Mouse (Mus musculus) spleen, adult 18-20 months (tissue): ENCODE results near the gene Rela.

Experiments
- DNase-seq, 2 experiments: peaks; one replicate each; pipeline ENCODE4 v3.0.0; 2022; ENCODE audit warnings: mixed read lengths in 2 of 2

Rela gene

DNA sequence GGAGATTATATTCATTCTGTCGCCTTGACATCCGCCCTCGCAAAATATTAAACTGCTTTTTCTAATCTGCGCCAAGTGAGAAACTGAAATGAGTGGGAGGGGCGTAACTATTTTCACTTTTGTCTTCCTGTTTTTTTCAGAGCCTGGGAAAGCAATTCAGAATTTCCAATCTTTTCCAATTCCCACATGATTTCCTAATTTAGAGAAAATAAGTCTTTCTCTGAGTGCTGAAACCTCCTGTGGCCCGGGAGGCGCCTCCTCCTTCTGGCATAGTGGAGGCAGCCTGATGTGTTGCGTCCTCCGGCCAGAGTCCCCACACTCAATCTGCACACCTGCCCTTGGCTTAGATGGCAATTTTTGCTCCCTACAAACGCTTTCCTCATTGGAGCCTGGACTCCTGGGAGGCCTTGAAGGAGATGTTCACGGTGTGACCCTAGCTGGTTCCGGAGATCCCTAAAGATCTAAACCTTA is 677 bp upstream of the Rela start:
- peak in 1 of 2 experiments; percentile 44 for DNase-seq

DNA sequence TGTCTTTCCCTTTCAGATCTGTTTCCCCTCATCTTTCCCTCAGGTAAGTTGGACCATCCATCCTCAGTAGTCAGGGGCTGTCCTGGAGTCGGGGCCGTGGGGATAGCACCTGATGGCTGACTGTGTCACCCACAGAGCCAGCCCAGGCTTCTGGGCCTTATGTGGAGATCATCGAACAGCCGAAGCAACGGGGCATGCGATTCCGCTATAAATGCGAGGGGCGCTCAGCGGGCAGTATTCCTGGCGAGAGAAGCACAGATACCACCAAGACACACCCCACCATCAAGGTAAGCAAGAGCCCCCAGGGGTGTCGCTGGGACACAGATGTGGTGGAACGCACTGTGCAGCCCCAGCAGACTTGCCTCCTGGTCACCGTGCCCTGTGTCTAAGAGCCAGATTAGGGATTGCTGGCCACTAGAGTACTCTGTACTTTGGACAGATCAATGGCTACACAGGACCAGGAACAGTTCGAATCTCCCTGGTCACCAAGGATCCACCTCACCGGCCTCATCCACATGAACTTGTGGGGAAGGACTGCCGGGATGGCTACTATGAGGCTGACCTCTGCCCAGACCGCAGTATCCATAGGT is 1.2 kb downstream of the Rela start:
- no peak for DNase-seq

DNA sequence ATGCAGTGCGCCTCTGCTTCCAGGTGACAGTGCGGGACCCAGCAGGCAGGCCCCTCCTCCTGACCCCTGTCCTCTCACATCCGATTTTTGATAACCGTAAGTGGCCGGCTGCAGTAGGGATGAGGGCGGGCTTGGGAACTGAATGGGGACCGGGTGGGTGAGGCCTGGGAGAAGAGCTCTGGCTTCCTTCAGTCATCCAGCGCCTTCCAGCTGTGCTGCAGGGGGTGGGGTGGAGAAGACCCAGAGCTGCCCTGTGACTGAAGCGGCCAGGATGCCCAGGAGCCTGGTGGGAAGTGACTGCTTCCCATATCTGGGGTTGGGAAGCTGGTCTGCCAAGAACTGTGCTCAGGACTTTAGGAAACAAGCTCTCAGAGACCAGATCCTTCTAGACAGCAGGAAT is 3.1 kb downstream of the Rela start:
- DNase-seq: no peak

DNA sequence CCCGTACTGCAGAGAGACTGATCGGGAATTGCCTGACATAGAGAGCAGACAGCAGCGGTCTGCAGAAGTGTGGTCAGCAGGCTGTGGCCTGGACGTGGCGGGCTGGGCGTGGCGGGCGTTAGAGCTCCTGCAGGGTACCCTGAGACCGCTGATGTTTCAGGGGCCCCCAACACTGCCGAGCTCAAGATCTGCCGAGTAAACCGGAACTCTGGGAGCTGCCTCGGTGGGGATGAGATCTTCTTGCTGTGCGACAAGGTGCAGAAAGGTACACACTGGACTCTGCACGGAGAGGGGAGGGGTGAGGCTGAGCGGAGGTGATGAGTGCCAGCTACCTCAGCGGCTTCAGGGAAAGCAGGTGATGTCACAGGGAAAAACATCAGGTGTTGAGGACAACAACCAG is 3.7 kb downstream of the Rela start:
- DNase-seq: no peak

DNA sequence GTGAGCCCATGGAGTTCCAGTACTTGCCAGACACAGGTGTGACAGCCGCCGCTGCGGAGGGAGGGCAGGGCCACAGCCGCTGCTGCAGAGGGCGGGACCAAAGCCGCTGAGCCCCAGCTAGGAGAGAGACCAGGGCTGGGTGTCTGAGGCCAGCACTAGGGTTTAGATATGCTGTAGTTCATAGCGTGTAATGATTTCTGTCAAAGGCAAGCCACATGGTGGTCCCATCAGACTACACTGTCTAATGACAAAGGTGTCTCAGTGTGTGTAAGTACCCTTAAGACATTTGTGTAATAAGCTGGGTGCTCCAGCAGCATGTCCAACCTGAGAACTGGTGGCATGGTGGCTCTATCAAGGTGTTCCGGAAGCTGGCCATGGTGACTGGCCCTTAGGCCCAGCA is 4.4 kb downstream of the Rela start:
- DNase-seq: no peak

DNA sequence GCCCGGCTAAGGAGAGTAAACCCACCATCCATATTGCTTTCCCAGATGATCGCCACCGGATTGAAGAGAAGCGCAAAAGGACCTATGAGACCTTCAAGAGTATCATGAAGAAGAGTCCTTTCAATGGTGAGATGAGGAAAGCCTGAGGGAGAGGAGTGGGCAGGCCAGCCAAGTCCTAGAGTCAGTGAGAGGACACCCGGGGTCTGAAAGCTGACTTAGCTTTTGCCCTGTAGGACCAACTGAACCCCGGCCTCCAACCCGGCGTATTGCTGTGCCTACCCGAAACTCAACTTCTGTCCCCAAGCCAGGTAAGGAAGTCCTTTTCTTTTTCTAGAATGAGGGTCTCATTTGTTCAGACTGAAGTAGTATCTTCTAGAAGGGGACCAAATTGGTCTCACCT is 8.0 kb downstream of the Rela start:
- DNase-seq: no peak

GRCm38 (mm10) chr19:5646731-5647330 is 9.5 kb downstream of the Rela start:
- DNase-seq: no peak

DNA sequence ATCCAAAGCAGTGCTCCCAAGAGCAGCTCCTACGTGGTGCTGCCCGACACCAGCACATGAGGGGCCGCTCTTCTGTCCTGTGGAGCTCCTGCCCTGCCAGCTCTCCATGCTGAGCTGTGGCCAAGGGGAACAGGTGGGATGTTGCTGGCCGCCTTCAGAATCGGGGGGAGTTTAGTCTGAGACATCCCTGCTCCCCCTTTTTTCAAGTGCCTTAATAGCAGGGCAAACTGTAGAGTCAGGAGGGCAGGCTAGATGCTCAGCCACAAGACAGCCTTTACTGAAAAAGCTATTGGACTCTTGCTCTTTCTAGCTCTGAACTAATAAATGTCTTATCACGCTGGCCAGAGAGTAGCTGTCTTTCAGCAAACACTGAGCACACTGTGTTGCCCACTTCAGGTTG is 10.5 kb downstream of the Rela start:
- no peak for DNase-seq

DNA sequence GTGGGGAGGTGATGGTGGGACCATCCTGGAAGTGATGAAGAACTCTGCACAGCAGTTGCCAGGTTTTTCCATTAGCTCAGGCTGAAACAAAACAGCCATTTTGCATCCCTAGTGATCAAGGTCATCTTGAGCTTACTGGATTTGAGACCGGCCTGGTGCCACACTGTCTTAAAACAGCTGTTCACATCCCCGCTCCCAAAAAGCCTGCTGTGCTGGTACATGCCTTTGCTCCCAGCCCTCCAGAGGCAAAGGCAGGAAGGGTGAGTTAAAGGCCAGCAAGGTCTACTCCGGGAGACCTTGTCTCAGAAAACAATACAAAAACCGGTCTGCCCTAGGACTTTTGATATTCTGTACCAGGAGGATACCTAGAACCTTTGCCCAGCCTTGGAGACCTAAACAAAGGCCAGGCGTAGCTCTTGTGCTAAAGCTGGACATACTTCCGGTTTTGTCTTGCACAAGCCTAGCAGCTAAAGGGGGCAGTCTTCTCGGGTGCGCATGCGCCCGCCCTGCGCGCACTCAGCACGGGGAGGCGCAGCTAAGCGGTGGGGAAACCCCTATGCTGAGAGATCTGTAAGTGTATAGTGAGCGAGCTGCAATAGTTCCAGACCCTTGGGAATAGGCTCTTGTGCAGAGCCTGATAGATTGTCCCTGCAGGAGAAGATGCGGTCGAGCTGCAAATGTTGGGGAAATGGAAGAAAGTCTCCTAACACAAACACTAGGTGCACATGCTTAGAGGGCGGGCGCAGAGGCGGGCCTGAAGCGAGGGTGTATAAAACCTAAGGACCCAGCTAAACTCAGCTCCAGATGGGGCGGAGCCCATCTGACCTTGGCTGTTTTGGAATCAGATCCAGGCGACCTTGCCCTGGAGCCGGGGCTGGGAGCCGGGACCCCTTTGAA is 11.4 kb downstream of the Rela start:
- peak; percentile 78 to 81 for DNase-seq

- DNase-seq: no peak
Measured at GRCm38 (mm10) chr19:5649298-5649741, 12.0 kb downstream of the Rela start.

DNA sequence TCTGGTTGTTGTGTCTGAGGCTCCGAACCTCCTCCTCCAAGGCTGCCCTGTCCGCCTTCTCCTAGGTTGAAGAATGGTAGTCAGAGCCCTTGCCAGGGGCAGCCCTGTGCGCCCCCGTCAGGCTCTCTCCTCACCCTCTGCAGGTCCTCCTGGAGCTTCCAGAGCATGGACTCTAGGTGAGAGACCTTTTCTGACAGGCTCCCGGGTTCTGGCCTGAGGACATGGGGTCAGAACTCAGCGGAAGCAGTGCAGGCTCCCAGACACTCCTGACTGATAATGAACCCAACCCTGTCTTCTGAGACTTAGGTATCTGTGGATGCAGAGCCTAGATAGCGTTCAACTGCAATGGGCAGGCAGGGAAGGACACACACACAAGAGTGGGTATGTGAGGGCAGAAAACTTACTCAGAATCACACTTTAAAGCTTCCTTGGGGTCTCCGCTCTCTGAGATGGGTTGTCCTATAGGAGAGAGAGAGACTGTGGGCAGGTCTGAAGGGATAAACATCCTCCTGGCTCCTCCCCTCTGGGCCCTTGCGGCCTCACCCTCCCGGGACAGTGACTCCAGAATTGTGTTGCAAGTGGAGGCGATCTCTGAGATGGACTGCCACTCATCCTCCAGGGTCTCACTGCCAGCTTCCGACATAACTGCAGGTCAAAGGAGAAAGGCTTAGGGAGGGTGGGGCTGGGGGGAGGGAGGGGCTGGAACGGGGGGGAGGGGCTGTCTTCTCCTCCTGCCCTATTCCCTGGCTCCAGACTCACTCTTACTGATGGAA is 14.4 kb downstream of the Rela start:
- DNase-seq: no peak

- no peak for DNase-seq
Measured at GRCm38 (mm10) chr19:5652570-5652969, 15.3 kb downstream of the Rela start.

DNA sequence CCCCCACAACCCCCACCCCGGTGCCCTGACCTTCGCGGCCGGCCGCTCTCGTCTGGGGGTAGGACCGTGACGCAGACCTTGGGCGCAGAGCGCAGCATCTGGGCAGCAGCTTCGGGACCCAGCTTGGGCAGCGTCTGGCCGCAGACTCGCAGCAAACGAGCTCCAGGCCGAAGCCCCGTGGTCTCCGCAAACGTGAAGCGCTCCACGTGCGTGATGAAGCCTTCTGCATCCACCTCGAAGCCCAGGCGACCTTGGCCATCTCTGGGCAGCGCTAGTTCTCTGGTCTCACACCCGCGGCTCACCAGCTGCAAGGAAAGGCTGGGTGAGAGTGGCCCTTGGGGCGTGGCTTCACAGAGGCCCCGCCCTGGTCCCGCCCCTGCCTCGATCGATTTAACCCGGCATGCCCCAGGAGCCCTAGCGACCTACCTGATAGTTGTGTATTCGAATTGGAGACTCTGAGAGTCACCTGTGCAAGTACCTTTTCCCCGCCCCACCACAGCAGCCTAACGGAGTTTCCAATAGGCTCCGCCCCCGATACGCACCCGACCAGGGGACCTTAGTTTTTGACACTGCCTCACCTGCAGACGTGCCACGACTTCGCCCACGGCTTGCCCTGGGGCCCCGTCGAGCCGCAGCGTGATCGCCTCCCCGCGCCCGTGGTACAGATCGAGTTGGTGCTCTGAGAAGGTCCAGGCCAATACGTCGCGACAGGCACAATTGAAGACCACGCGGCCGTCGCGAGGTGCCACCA is 16.9 kb downstream of the Rela start:
- DNase-seq: no peak

DNA sequence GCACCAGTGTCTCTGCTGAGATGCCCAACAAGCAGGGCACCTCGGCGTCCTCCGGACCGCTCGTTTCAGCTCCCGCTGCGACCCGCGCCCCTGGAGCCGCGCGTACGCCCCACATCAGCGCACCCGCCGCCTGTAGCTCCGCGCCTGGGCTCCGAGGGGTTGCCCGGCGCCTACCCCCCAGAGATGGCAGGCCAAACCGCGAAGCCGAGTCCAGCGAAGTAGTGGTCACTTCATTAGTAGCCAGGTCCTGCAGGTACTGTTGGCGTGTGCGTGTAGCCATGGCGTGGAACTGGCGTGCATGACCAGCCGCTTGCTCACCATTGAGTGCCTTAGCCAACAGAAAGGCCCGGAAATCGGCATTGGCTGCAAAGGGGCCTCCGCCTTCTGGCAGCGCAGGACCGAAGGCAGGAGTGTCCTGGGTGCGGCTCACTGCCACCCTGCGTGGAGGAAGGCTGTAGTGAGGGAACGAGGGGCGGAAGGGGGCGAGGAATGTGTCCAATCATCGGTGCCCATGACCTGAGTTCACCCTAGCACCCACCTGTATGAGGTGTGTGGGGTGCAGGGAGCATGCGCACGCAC is 17.5 kb downstream of the Rela start:
- no peak for DNase-seq

DNA sequence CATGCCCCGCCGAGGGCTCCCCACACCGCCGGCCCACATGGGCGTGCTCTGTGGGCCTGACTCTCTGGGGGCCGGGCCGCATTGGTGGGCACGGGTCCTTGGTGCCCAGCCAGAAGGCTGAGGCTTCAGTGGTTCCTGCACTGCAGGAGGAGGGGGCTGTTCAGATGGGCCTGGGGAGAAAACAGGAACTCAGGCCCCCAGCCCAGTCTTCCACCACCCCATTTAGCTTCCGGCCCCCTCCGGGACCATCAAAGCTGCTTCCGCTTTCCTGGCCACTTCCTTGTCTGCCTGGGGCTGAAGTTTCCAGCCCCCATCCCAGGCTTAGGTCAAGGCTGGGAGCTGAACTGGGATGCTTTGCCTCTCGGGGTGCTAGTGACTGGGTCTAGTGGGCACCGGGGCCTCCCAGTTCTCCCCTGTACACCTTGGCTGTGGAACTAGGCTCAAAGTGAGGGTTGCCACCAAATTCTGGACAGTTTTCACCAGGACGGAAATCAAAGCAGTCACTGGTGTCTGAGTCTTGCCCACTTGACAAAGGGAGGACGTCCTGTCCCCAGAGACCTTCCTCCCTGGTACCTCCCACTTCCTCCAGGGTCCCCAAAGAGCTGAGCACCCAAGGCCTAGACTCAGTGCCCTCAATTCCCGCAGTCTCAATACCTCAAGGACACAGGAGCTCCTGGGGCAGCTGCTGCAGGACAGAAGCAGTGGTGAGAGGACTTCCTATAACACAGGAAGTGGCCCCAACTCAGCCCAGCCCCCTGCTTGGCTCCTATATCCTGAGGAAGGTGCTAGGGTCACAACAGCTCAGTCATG is 23.9 kb downstream of the Rela start:
- DNase-seq: peak; percentile 72 to 80

GRCm38 (mm10) chr19:5662310-5662709 is 25.0 kb downstream of the Rela start:
- DNase-seq: peak; percentile 63 to 73

- DNase-seq: peak; percentile 97 to 98
Measured at GRCm38 (mm10) chr19:5662981-5663913, 26.0 kb downstream of the Rela start, which contains the start of gene Sipa1. TSS of gene Sipa1 (minus strand) at chr19:5663707.

GRCm38 (mm10) chr19:5664669-5665257 is 27.5 kb downstream of the Rela start:
- DNase-seq: no peak

GRCm38 (mm10) chr19:5665465-5665864 is 28.2 kb downstream of the Rela start:
- DNase-seq: no peak
